Mouse (Mus musculus) liver, embryonic 18 days (tissue): ENCODE data around the gene Pdcd1lg2. TPM values are rescaled to one million over a fixed set of nuclear protein-coding genes. Genes with fewer than 3 reads are reported as not detected.

ENCODE experiments used
- polyA plus RNA-seq: library from polyadenylated mRNA; depleted of rRNA; stranded (reverse); fragments of >200 nt; gene quantifications from 2 replicates; pipeline ENCODE4 v1.2.3, GENCODE M21; 2012; rRNA removed

The Pdcd1lg2 gene
- 0.03 and 0.05 TPM in 2 replicates for polyA plus RNA-seq

GRCm38 (mm10) chr19:29410619-29411018 is at the start of gene Pdcd1lg2:
Gene Pdcd1lg2 (plus strand): TSS chr19:29410919.

GRCm38 (mm10) chr19:29366969-29367622 is 43.6 kb upstream of the Pdcd1lg2 start, which contains the start of the genes Plgrkt and Cd274:
Gene Plgrkt (minus strand): TSS chr19:29367390.
Gene Cd274 (plus strand): TSS chr19:29367455.

Other genes with a start within 250 kb of the Pdcd1lg2 start
- 7.2 and 7.8 TPM in 2 replicates for gene Jak2, start 159.1 kb upstream of the Pdcd1lg2 start, polyA plus RNA-seq
- gene Insl6, start 85.6 kb upstream of the Pdcd1lg2 start, polyA plus RNA-seq = 1.2 and 1.4 TPM in 2 replicates
- gene Rln1, start 76.2 kb upstream of the Pdcd1lg2 start, polyA plus RNA-seq = 0.04 TPM in 1 of 2 replicates, not detected in the other
- 51.2 and 61.5 TPM in 2 replicates for gene Plgrkt, start 43.5 kb upstream of the Pdcd1lg2 start, polyA plus RNA-seq
- 5.8 and 6.8 TPM in 2 replicates for gene Cd274, start 43.5 kb upstream of the Pdcd1lg2 start, polyA plus RNA-seq
- 5.7 and 6.1 TPM in 2 replicates for gene Ric1, start 111.4 kb downstream of the Pdcd1lg2 start, polyA plus RNA-seq
- gene Ermp1, start 237.5 kb downstream of the Pdcd1lg2 start, polyA plus RNA-seq = 5.5 and 6.1 TPM in 2 replicates